In the genomic region with DNA sequence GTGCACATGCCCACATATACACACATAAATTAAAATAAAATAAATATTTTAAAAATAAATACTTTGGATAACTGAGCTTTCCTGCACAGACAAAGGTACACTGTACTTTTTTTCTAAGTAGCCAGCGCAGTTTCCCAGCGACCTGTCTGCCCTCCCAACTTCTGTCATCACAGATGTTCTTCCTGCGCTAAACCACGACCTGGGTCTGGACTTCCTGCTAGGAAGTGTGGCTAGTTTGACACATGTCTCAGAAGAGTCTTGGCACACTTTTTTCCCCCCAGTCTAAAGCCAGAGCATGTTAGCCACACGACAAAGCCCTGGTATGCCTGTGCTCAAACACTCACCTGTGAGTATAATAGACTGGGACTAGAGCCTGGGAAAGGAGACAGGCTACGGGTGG, we compare ENCODE assay signal across 25 mouse cellular contexts.
"Had no signal": no experiment of that assay in that cellular context is flagged by ENCODE, and none has a peak within 500 bp of the region (broad histone marks: within the 10 kb centered on the region; RNA-seq: fewer than 3 reads in every experiment).

No protein-coding gene starts in this region.

- H3K4me1 ChIP-seq: limb, embryonic 12.5 days; limb, embryonic 15.5 days; neural tube, embryonic 12.5 days; neural tube, embryonic 15.5 days had no signal

- H3K4me2 ChIP-seq: kidney, embryonic 15.5 days; limb, embryonic 12.5 days; limb, embryonic 15.5 days; liver, embryonic 13.5 days; midbrain, embryonic 11.5 days; neural tube, embryonic 12.5 days; neural tube, embryonic 15.5 days had no signal

- H3K4me3 ChIP-seq: kidney, embryonic 15.5 days; layer of hippocampus, adult 2 months; left cerebral cortex, adult 2 months; limb, embryonic 12.5 days; limb, embryonic 15.5 days; liver, embryonic 13.5 days; neural tube, embryonic 12.5 days; neural tube, embryonic 15.5 days had no signal

- H3K27ac ChIP-seq: kidney, embryonic 15.5 days; layer of hippocampus, adult 2 months; left cerebral cortex, adult 2 months; limb, embryonic 12.5 days; limb, embryonic 15.5 days; liver, embryonic 13.5 days; neural tube, embryonic 12.5 days; neural tube, embryonic 15.5 days; stomach, postnatal 0 days had no signal

- H3K9ac ChIP-seq: kidney, embryonic 15.5 days; limb, embryonic 12.5 days; limb, embryonic 15.5 days; liver, embryonic 13.5 days; neural tube, embryonic 12.5 days; neural tube, embryonic 15.5 days had no signal

- H3K36me3 ChIP-seq: kidney, embryonic 15.5 days; limb, embryonic 12.5 days; limb, embryonic 15.5 days; liver, embryonic 13.5 days; neural tube, embryonic 12.5 days; neural tube, embryonic 15.5 days had no signal

- DNase-seq: kidney, adult 11 months; kidney, adult 8-10 months; kidney, postnatal 10 days; layer of hippocampus, adult 9-11 months; left cerebral cortex, postnatal 4 days; liver, embryonic 13.5 days; lung, adult 2 months; lung, postnatal 14 days; lung, postnatal 4 days; midbrain, embryonic 14.5 days; right cerebral cortex, adult 18-20 months; right cerebral cortex, postnatal 14 days; right cerebral cortex, postnatal 4 days; thymus, adult 2 months; thymus, postnatal 14 days; thymus, postnatal 4 days had no signal

- H3K9me3 ChIP-seq: kidney, embryonic 15.5 days; limb, embryonic 12.5 days; limb, embryonic 15.5 days; liver, embryonic 13.5 days; neural tube, embryonic 12.5 days; neural tube, embryonic 15.5 days had no signal

- H3K27me3 ChIP-seq: neural tube, embryonic 12.5 days had no signal
